Mouse (Mus musculus) lung, embryonic 15.5 days (tissue): ENCODE measurements around the gene Usp33. TPM values are rescaled to one million over a fixed set of nuclear protein-coding genes. Genes with fewer than 3 reads are reported as not detected.

ENCODE experiments used
- ATAC-seq: fragments of 200-750 bp; cut with Nextera tagmentation; 2 replicates; pipeline ENCODE4 v1.8.0; 2017; ENCODE audit warnings: moderate number of reproducible peaks, borderline replicate concordance; ENCODE audit not compliant: low FRiP score, low TSS enrichment; ENCODE audit errors: extremely low read depth
- H3K27ac ChIP-seq: fragments of 300-500 bp; sonication (generic); 2 replicates; pipeline ENCODE4 v1.5.1; 2015; ENCODE audit warnings: moderate library complexity, mild to moderate bottlenecking, inconsistent platforms
- H3K27me3 ChIP-seq: fragments of 300-500 bp; sonication (generic); 2 replicates; pipeline ENCODE4 v1.6.1; 2015; ENCODE audit warnings: inconsistent platforms
- H3K36me3 ChIP-seq: fragments of 300-500 bp; sonication (generic); 2 replicates; pipeline ENCODE4 v1.6.1; 2015; ENCODE audit warnings: inconsistent platforms
- H3K4me1 ChIP-seq: fragments of 300-500 bp; sonication (generic); 2 replicates; pipeline ENCODE4 v1.6.1; 2015; ENCODE audit warnings: inconsistent platforms
- H3K4me2 ChIP-seq: fragments of 300-500 bp; sonication (generic); 2 replicates; pipeline ENCODE4 v1.6.1; 2015; ENCODE audit warnings: inconsistent platforms, mild to moderate bottlenecking, moderate library complexity
- H3K4me3 ChIP-seq: fragments of 300-500 bp; sonication (generic); 2 replicates; pipeline ENCODE4 v1.5.1; 2015; ENCODE audit warnings: mild to moderate bottlenecking, inconsistent platforms
- H3K9ac ChIP-seq: fragments of 300-500 bp; sonication (generic); 2 replicates; pipeline ENCODE4 v1.6.1; 2015; ENCODE audit warnings: inconsistent platforms
- H3K9me3 ChIP-seq: fragments of 300-500 bp; sonication (generic); 2 replicates; pipeline ENCODE4 v1.6.1; 2016; ENCODE audit warnings: inconsistent platforms
- WGBS: fragments of 180-500 bp; shearing (Covaris S2); methylation state at CpG from one replicate; pipeline ENCODE4 v1.1.7; 2015; 5-methylcytosine and 5-hydroxymethylcytosine counted together
- polyA plus RNA-seq: library from polyadenylated mRNA; unstranded; fragments of >200 nt; fragmentation: Nextera tagmentation; extraction: Ambion mirVana; gene quantifications from 2 replicates; pipeline ENCODE4 v1.2.1, GENCODE M21; 2015

Usp33 gene
- polyA plus RNA-seq, 1 experiment from 2014 or later = 50.6 TPM

GRCm38 (mm10) chr3:152395350-152396277 is 49.3 kb downstream of the Usp33 start, which contains the start of gene Zzz3:
TSS of gene Zzz3 (plus strand) at chr3:152395473.
- peak within 1 kb of the TSS; percentile 100 for H3K27ac ChIP-seq
- peak; percentile 92 for ATAC-seq
- WGBS = under 1% methylated on average over 68 of the region's 108 CpGs
- H3K9me3 ChIP-seq = no peaks in the 10 kb centered on the region
- H3K4me2 ChIP-seq = peak within 1 kb of the TSS; percentile 77
- peak within 1 kb of the TSS; percentile 96 for H3K4me3 ChIP-seq
- H3K9ac ChIP-seq = peak within 1 kb of the TSS; percentile 94
- peaks cover 34% of the 10 kb centered on the region for H3K4me1 ChIP-seq
- peaks cover 12% of the 10 kb centered on the region for H3K36me3 ChIP-seq
- no peaks in the 10 kb centered on the region for H3K27me3 ChIP-seq

- H3K4me2 ChIP-seq = peak overlapping the region; percentile 77
- WGBS = under 1% methylated on average over 84 of the region's 102 CpGs
- peak; percentile 91 for ATAC-seq
- H3K4me1 ChIP-seq = peaks cover 35% of the 10 kb centered on the region
- peak overlapping the region; percentile 94 for H3K9ac ChIP-seq
- H3K27ac ChIP-seq = peak overlapping the region; percentile 100
- no peaks in the 10 kb centered on the region for H3K9me3 ChIP-seq
- no peaks in the 10 kb centered on the region for H3K27me3 ChIP-seq
- peaks cover 8% of the 10 kb centered on the region for H3K36me3 ChIP-seq
- H3K4me3 ChIP-seq = peak overlapping the region; percentile 96
Observed at GRCm38 (mm10) chr3:152396278-152396987, 50.2 kb downstream of the Usp33 start.

GRCm38 (mm10) chr3:152396988-152397314 is 50.7 kb downstream of the Usp33 start:
- Histone ChIP-seq H3K27ac (peak overlapping the region; percentile 100), H3K27me3 (no peaks in the 10 kb centered on the region), H3K4me2 (peak overlapping the region; percentile 77), H3K9me3 (no peaks in the 10 kb centered on the region), H3K9ac (peak overlapping the region; percentile 94), H3K4me1 (peaks cover 41% of the 10 kb centered on the region), H3K4me3 (peak overlapping the region; percentile 96), H3K36me3 (peaks cover 6% of the 10 kb centered on the region; the same call in 1 of the 2 replicates)
- ATAC-seq = no peak
- WGBS = under 1% methylated on average over 10 of the region's 10 CpGs

- Histone ChIP-seq H3K4me3 (peak overlapping the region; percentile 96), H3K27ac (peak overlapping the region; percentile 100), H3K9ac (peak overlapping the region; percentile 94), H3K36me3 (peaks cover 2% of the 10 kb centered on the region; the same call in 1 of the 2 replicates), H3K4me2 (peak overlapping the region; percentile 77), H3K4me1 (peaks cover 45% of the 10 kb centered on the region), H3K27me3 (no peaks in the 10 kb centered on the region), H3K9me3 (no peaks in the 10 kb centered on the region)
- 34% methylated on average over 9 of the region's 9 CpGs for WGBS
- ATAC-seq = no peak
Observed at GRCm38 (mm10) chr3:152397335-152397940, 51.2 kb downstream of the Usp33 start.

- Histone ChIP-seq H3K4me1 (peaks cover 38% of the 10 kb centered on the region), H3K9me3 (no peaks in the 10 kb centered on the region), H3K9ac (no peak overlapping the region), H3K27me3 (no peaks in the 10 kb centered on the region), H3K4me3 (no peak overlapping the region), H3K27ac (no peak overlapping the region), H3K36me3 (no peaks in the 10 kb centered on the region), H3K4me2 (no peak overlapping the region)
- 68% methylated on average over 5 of the region's 5 CpGs for WGBS
- ATAC-seq = no peak
Observed at GRCm38 (mm10) chr3:152400441-152400840, 54.2 kb downstream of the Usp33 start.

- WGBS = 85% methylated on average over 3 of the region's 3 CpGs
- ATAC-seq = no peak
- Histone ChIP-seq H3K4me3 (no peak overlapping the region), H3K4me2 (no peak overlapping the region), H3K4me1 (peaks cover 38% of the 10 kb centered on the region), H3K36me3 (no peaks in the 10 kb centered on the region), H3K9ac (no peak overlapping the region), H3K27ac (no peak overlapping the region), H3K9me3 (no peaks in the 10 kb centered on the region), H3K27me3 (no peaks in the 10 kb centered on the region)
Observed at GRCm38 (mm10) chr3:152400875-152401274, 54.6 kb downstream of the Usp33 start.

- no peak overlapping the region for H3K27ac ChIP-seq
- 75% methylated on average over 7 of the region's 7 CpGs for whole genome bisulfite sequencing
Observed at GRCm38 (mm10) chr3:152401964-152402670, 55.8 kb downstream of the Usp33 start.

GRCm38 (mm10) chr3:152402671-152403066 is 56.4 kb downstream of the Usp33 start:
- Histone ChIP-seq H3K27ac (no peak overlapping the region), H3K27me3 (no peaks in the 10 kb centered on the region), H3K9me3 (no peaks in the 10 kb centered on the region), H3K4me1 (peaks cover 31% of the 10 kb centered on the region), H3K4me3 (no peak overlapping the region), H3K9ac (no peak overlapping the region), H3K36me3 (no peaks in the 10 kb centered on the region), H3K4me2 (no peak overlapping the region)
- ATAC-seq = no peak
- WGBS = 77% methylated on average over 3 of the region's 3 CpGs

More at GRCm38 (mm10) chr3:152401964-152402670, 55.8 kb downstream of the Usp33 start:
- no peak overlapping the region for H3K4me2 ChIP-seq
- H3K9ac ChIP-seq = no peak overlapping the region
- H3K4me3 ChIP-seq = no peak overlapping the region
- no peaks in the 10 kb centered on the region for H3K27me3 ChIP-seq
- no peak; the same call in 1 of the 2 replicates for ATAC-seq
- no peaks in the 10 kb centered on the region for H3K36me3 ChIP-seq
- peaks cover 37% of the 10 kb centered on the region for H3K4me1 ChIP-seq
- no peaks in the 10 kb centered on the region for H3K9me3 ChIP-seq

- WGBS = 64% methylated on average over 2 of the region's 2 CpGs
- no peak overlapping the region for H3K9ac ChIP-seq
- peaks cover 25% of the 10 kb centered on the region; the same call in 1 of the 2 replicates for H3K4me1 ChIP-seq
- H3K27me3 ChIP-seq = no peaks in the 10 kb centered on the region
- no peak overlapping the region for H3K27ac ChIP-seq
- no peaks in the 10 kb centered on the region for H3K9me3 ChIP-seq
- ATAC-seq = no peak
- no peak overlapping the region for H3K4me3 ChIP-seq
- H3K4me2 ChIP-seq = no peak overlapping the region
- no peaks in the 10 kb centered on the region for H3K36me3 ChIP-seq
Observed at GRCm38 (mm10) chr3:152403827-152404226, 57.5 kb downstream of the Usp33 start.

GRCm38 (mm10) chr3:152405420-152405819 is 59.1 kb downstream of the Usp33 start:
- no peaks in the 10 kb centered on the region for H3K27me3 ChIP-seq
- ATAC-seq = no peak
- H3K4me1 ChIP-seq = peaks cover 20% of the 10 kb centered on the region; the same call in 1 of the 2 replicates
- WGBS = 87% methylated on average over 7 of the region's 7 CpGs
- H3K9me3 ChIP-seq = no peaks in the 10 kb centered on the region
- no peak overlapping the region for H3K9ac ChIP-seq
- 0 out of 2 replicates have a peak, but pooled peaks cover 3% of the 10 kb centered on the region for H3K36me3 ChIP-seq
- no peak overlapping the region for H3K4me2 ChIP-seq
- no peak overlapping the region for H3K27ac ChIP-seq
- H3K4me3 ChIP-seq = no peak overlapping the region
